Mouse (Mus musculus) liver, postnatal 0 days (tissue): ENCODE results near the gene Kxd1.

Experiments
- CTCF ChIP-seq: sonication (generic); IDR thresholded peaks from 2 replicates; pipeline ENCODE4 v1.5.1; 2016; ENCODE audit warnings: antibody characterized with exemption, low read depth
- EP300 ChIP-seq: IDR thresholded peaks from 2 replicates; pipeline ENCODE4 v1.6.1; 2016; ENCODE audit warnings: antibody characterized with exemption, low read depth, mild to moderate bottlenecking

GRCm38 (mm10) chr8:70501820-70502529 is 25.8 kb downstream of the Kxd1 start:
- TF ChIP-seq EP300 (no peak), CTCF (no peak)
